Mouse (Mus musculus): ENCODE measurements around the gene Nipbl.

DNA sequence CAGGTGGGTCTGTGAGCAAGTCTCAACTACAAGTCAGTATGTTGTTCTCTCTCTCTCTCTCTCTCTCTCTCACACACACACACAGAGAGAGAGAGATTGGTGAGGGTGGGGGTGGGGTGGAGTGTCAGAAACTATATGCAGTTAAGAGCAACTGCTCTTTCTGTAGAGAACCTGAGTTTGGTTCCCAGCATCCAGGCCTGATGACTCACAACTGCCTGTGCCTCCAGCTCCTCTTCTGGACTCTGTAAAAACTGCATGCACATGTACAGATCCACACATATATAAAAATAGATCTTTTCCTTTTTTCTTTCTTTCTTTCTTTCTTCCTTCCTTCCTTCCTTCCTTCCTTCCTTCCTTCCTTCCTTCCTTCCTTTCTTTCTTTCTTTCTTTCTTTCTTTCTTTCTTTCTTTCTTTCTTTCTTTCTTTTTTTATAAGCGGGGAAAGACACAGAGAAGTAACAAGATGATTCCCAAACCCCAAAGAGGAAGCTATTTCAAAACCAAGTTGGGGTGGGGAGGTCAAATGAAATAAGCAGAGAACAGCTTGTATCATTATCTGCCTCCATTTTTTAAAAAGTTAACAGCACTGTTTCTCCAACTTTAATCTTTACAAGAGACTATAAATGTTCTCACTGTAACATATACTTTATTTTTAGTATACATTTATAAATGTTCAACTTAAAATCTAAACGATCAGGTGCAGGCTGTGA is 10.9 kb downstream of the Nipbl start:
- no peak for TF ChIP-seq POLR2A (IDR thresholded peaks at IDR 0.05; ENCODE audit: control insufficient read depth, extremely low read depth, insufficient read depth, low read length, poor library complexity)
- no peak for TF ChIP-seq CTCF (IDR thresholded peaks at IDR 0.05; ENCODE audit: borderline replicate concordance, control insufficient read depth, extremely low read depth, insufficient read depth, low read length, poor library complexity)
